Mouse (Mus musculus) neural tube, embryonic 10.5 days (tissue): Measurements from ENCODE around the gene Galp.
"Not testable (repeated sequence)": the region's sequence is repeated elsewhere in the genome, so short reads cannot be mapped to it uniquely, and the experiment has no call there.

ENCODE experiments used
- DNase-seq: peaks from one replicate; pipeline ENCODE4 v3.0.0-alpha.2; 2017; ENCODE audit warnings: low spot score; ENCODE audit errors: extremely low spot score

Gene Galp

GRCm38 (mm10) chr7:6254451-6254850, 57.6 kb downstream of the Galp start:
- no peak for DNase-seq

DNA sequence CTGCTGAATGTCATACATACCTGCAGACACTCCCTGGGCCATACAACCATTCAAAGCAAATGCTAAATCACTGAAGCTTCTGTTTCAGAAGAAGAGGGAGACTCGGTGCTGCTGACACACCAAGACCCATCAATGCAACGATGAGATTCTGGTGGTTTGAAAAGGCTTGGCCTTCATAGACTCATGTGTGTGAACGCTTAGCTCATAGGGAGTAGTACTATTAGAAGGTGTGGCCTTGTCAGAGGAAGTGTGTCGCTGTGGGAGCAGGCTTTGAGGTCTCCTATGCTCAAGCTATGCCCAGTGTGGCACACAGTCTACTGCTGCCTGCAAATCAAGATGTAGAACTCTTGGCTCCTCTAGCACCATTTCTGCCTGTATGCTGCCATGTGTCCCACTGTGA, 60.5 kb downstream of the Galp start:
- no peak for DNase-seq

DNA sequence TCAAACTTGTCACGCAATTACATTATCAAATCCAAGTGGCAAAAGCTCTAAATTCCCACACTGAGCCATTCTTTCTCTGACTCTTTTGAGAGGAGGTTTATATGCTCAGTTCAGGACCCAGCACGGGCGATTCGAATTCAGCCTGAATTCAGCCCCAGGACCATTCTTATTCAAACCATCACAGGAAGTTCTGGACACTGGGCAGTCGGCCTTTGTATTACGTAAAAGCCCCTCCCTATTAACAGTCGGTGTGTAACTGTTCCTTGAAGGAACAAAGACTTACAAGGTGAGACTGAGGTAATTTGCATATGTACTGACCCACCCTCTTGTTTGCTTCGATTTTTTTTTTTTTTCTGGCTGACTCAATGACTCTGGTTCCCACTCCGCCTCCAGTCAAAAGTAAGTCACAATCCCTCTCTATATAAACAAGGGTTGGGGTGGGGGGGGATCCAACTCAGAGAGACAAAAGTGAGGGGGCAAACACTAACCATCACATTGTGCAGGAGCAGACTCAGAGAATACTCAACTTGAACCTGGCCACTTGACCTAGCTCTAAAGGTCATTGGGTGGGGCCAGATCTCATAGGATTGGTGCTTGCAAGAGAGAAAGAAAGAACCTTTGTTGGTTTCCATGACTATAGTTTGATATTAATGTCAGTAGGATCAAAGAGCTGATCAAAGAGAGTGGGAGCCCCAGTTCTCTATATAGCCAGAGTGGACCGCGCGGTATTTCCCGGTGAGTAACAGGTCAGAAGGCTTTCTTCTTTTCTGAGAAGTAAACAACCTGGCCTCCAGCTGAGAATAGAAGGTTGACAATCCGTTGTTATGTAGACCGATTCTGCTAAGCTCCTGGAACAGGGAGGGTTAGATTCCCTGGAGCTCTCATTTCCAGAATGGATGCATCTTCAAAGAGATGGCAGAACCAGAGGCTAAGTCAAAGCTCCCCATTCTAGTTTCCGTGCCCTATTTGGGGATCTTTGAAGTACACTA, 61.6 kb downstream of the Galp start:
- no peak for DNase-seq

- not testable (repeated sequence) for DNase-seq
Measured at GRCm38 (mm10) chr7:6260004-6260403, 63.1 kb downstream of the Galp start.

- DNase-seq, result no peak
Measured at GRCm38 (mm10) chr7:6262120-6262519, 65.2 kb downstream of the Galp start.

- DNase-seq, result no peak
Measured at GRCm38 (mm10) chr7:6262984-6263383, 66.1 kb downstream of the Galp start.

- no peak for DNase-seq
Measured at GRCm38 (mm10) chr7:6265695-6266094, 68.8 kb downstream of the Galp start.
